Mouse (Mus musculus) naive thymus-derived CD4-positive, alpha-beta T cell, adult 2 months (primary cell): ENCODE results near the gene Kif19a.

Source experiments
- DNase-seq: peaks from one replicate; pipeline ENCODE4 v3.0.0-alpha.2; 2011; ENCODE audit warnings: low read depth

The Kif19a gene

GRCm38 (mm10) chr11:114785892-114786291 is 20.7 kb downstream of the Kif19a start:
- no peak for DNase-seq

GRCm38 (mm10) chr11:114786326-114786725 is 21.1 kb downstream of the Kif19a start:
- no peak for DNase-seq

- DNase-seq = no peak
Measured at GRCm38 (mm10) chr11:114787611-114788010, 22.4 kb downstream of the Kif19a start.

GRCm38 (mm10) chr11:114789061-114789714 is 24.0 kb downstream of the Kif19a start:
- DNase-seq = peak; percentile 79

GRCm38 (mm10) chr11:114789716-114790115 is 24.5 kb downstream of the Kif19a start:
- no peak for DNase-seq

GRCm38 (mm10) chr11:114790171-114790570 is 25.0 kb downstream of the Kif19a start:
- no peak for DNase-seq

- DNase-seq = no peak
Measured at GRCm38 (mm10) chr11:114790841-114791240, 25.7 kb downstream of the Kif19a start.

GRCm38 (mm10) chr11:114791351-114791889 is 26.2 kb downstream of the Kif19a start:
- DNase-seq = no peak

- DNase-seq = no peak
Measured at GRCm38 (mm10) chr11:114791891-114792411, 26.8 kb downstream of the Kif19a start.

- DNase-seq = no peak
Measured at GRCm38 (mm10) chr11:114792931-114793494, 27.8 kb downstream of the Kif19a start.

GRCm38 (mm10) chr11:114793868-114794545 is 28.8 kb downstream of the Kif19a start:
- no peak for DNase-seq

- DNase-seq = no peak
Measured at GRCm38 (mm10) chr11:114794691-114795090, 29.5 kb downstream of the Kif19a start.

GRCm38 (mm10) chr11:114795231-114795746 is 30.1 kb downstream of the Kif19a start:
- DNase-seq = no peak

- no peak for DNase-seq
Measured at GRCm38 (mm10) chr11:114795848-114796322, 30.7 kb downstream of the Kif19a start, which contains the start of gene Btbd17. Gene Btbd17 (minus strand): TSS chr11:114795945.

- no peak for DNase-seq
Measured at GRCm38 (mm10) chr11:114797176-114797575, 32.0 kb downstream of the Kif19a start.

- DNase-seq = no peak
Measured at GRCm38 (mm10) chr11:114797981-114798380, 32.8 kb downstream of the Kif19a start.

- no peak for DNase-seq
Measured at GRCm38 (mm10) chr11:114798624-114799023, 33.4 kb downstream of the Kif19a start, which contains the start of gene Gpr142. Gene Gpr142 (plus strand): TSS chr11:114798924.

GRCm38 (mm10) chr11:114801906-114802305 is 36.7 kb downstream of the Kif19a start:
- no peak for DNase-seq

GRCm38 (mm10) chr11:114802540-114803267 is 37.5 kb downstream of the Kif19a start:
- no peak for DNase-seq

GRCm38 (mm10) chr11:114803990-114804389 is 38.8 kb downstream of the Kif19a start:
- no peak for DNase-seq

GRCm38 (mm10) chr11:114807025-114807424 is 41.8 kb downstream of the Kif19a start:
- no peak for DNase-seq
